Mouse (Mus musculus): ENCODE measurements around the gene Dscam.

The Dscam gene

GRCm38 (mm10) chr16:96559796-96560195 is 610.8 kb downstream of the Dscam start:
- no peak for DNase-seq (ENCODE audit: low spot score in 2 of 2)

DNA sequence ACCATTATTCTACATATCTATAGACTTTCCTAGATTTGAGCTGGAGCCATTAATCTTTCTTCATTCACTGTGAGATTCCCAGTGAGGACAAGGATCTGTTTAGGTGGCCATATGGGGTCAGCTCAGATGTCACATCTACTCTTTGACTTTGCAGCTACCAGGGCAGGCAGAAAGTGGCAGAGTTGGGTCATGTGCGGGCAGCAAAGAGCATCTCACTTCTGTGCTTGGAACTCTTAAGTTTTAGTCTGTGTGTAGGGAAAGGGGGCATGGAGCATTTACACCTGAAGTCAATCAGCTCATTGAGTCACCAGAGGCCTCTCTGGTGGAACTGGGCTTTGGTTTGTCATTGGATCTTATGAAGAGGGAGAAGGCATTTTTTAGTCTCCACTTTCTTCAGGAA is 612.2 kb downstream of the Dscam start:
- DNase-seq (ENCODE audit: low spot score in 2 of 2): no peak

DNA sequence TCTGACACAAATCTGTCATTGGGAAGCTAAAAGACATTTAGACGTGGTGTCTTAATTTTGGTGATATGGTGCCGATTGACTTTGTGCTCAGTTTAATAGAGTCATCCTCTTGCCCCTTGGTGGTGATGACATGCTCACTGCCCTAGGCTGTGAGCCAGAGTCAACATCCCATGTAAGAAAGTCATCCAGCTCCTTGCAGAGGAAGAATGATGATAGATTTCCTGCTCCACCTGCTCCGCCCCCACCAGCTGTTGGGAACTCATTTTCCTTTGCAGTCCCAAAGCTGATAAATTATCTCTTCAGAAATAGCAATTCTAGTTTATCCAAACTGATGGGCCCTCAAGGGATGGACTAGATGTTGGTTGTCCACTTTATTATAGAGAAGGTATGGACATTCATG is 613.9 kb downstream of the Dscam start:
- DNase-seq (ENCODE audit: low spot score in 2 of 2): no peak

- DNase-seq (ENCODE audit: low spot score in 2 of 2): no peak
Measured at GRCm38 (mm10) chr16:96555412-96555811, 615.1 kb downstream of the Dscam start.

DNA sequence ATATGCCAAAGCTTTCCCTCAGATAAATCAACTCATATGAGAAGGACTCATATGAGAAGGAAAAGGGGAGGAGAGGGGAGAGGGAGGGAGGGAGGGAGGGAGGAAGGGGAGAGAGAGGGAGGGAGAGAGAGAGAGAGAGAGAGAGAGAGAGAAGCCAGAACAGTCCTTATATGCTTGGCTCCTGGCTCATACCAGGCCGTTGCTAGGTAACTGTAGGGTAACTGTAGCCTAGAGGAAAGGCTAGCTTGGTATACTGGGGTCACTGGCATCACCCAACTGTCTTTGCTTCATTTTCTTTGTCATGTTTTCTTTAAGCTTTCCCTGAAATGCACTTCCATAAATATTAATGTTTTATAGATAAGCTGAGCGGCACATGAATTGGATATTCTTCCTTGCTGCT is 617.9 kb downstream of the Dscam start:
- DNase-seq (ENCODE audit: low spot score in 2 of 2): no peak

DNA sequence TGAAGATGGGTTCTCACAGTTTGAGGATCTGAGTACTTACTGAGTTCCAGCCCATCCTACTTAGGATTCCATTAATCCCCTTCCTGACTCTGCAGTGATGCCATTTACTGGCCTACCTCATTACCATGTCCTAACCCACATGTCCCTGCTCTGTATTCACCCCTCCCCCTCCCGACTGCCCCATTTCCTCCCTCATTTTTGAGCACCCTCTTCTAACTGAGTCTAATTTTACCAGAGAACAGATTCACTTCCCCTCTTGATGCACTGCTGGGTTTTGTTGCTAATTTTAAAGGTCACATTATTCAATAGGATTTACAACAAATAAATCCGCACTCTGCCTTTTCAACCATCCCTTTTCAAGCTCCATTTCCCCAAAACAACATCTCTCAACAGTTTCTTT is 629.5 kb downstream of the Dscam start:
- DNase-seq (ENCODE audit: low spot score in 2 of 2): no peak

Data from urinary bladder, postnatal 4 days (tissue).